ENCODE assay signal across 8 mouse cellular contexts in the genomic region with DNA sequence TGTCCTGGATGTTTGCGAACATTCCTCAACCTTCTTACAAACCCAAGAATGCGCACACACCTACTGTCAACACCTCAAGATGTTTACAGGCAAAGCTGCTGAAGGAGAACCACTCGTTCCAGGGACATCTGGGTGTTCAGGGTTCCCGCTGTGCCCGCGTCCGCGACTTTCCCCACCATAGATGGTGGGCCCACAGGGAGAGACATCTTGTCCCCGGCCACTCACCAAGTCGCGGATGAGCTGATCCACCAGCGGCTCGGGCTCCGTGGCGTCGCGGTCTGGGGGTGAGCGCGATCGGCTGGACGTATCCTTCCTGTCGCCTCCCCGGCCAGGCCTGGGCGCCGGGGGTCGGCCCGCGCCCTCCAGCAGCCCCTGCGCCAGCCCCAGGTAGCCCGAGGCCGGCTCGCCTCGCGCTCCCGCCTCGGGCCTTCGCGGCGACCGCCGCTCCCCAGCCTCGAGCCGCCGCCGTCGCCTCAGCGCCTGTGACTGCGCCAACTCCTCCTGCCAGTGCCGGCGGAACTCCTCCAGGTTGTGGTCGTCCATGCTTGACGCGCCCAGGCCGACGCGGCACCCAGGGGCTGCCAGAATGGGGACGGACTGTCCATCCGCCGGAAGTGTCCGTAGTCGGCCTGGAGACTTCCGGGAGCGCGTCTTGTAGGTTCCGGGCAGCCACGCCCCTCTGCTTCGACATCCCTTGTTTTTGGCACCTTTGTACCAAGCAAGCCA. TPM values are rescaled to one million over a fixed set of nuclear protein-coding genes. Genes with fewer than 3 reads are reported as not detected.
A peak's percentile ranks its signal among the peaks of the same experiment; 100 is the strongest.
DNase-seq lines count a peak whose midpoint lies in the region; ATAC-seq and TF ChIP-seq lines count a peak whose summit lies in the region.

Gene Fbxw8, minus strand, starts transcription at position 626 of the 726 bp plus-strand sequence.

- ATAC-seq in cerebellum, adult (ENCODE audit: insufficient number of reproducible peaks, low FRiP score, low TSS enrichment) = peak; percentile 78; the same call in 1 of the 2 replicates
- ATAC-seq in forebrain, embryonic 13.5 days = peak; percentile 91
- peak; percentile 81 for ATAC-seq in liver, postnatal 0 days
- peak; percentile 91 for ATAC-seq in neural tube, embryonic 14.5 days (ENCODE audit: low read depth)

- TF ChIP-seq POLR2A in ES-Bruce4 (IDR thresholded peaks at IDR 0.05; ENCODE audit: insufficient read depth, low read length) = no peak

- H3K4me3 ChIP-seq in ES-Bruce4 (ENCODE audit: low read depth, low read length) = peak within 1 kb of the TSS; percentile 90
- peak within 1 kb of the TSS; percentile 92 for H3K4me3 ChIP-seq in forebrain, embryonic 13.5 days
- H3K4me3 ChIP-seq in liver, postnatal 0 days (ENCODE audit: low read depth, low read length) = peak within 1 kb of the TSS; percentile 95
- peak within 1 kb of the TSS; percentile 84 for H3K4me3 ChIP-seq in neural tube, embryonic 14.5 days (ENCODE audit: low read depth, low read length)

- TF ChIP-seq EP300 in ES-Bruce4 (IDR thresholded peaks at IDR 0.05; ENCODE audit: insufficient read depth, low read depth, low read length) = no peak
- no peak for TF ChIP-seq EP300 in liver, postnatal 0 days (IDR thresholded peaks at IDR 0.05; ENCODE audit: low read depth)

- no peak for TF ChIP-seq CTCF in ES-Bruce4 (IDR thresholded peaks at IDR 0.05; ENCODE audit: low read depth, low read length)
- TF ChIP-seq CTCF in liver, postnatal 0 days (IDR thresholded peaks at IDR 0.05; ENCODE audit: low read depth) = no peak

- under 1% methylated on average over 64 of the region's 67 CpGs for WGBS in forebrain, embryonic 13.5 days
- WGBS in large intestine, adult 2 months = under 1% methylated on average over 67 of the region's 67 CpGs
- WGBS in liver, postnatal 0 days (ENCODE audit: insufficient replicate concordance) = under 1% methylated on average over 50 of the region's 67 CpGs
- WGBS in neural tube, embryonic 14.5 days = under 1% methylated on average over 65 of the region's 67 CpGs

- H3K27me3 ChIP-seq in ES-Bruce4 (ENCODE audit: control insufficient read depth, insufficient read depth, low read length, poor library complexity, severe bottlenecking) = no peaks in the 10 kb centered on the region
- peaks cover 4% of the 10 kb centered on the region; the same call in 1 of the 2 replicates for H3K27me3 ChIP-seq in forebrain, embryonic 13.5 days
- no peaks in the 10 kb centered on the region for H3K27me3 ChIP-seq in liver, postnatal 0 days (ENCODE audit: insufficient read depth, low read length)
- no peaks in the 10 kb centered on the region for H3K27me3 ChIP-seq in neural tube, embryonic 14.5 days (ENCODE audit: control insufficient read depth, insufficient read depth, low read length)

- no peaks in the 10 kb centered on the region for H3K4me1 ChIP-seq in ES-Bruce4 (ENCODE audit: control insufficient read depth, insufficient read depth, low read length)
- peaks cover 20% of the 10 kb centered on the region for H3K4me1 ChIP-seq in forebrain, embryonic 13.5 days
- H3K4me1 ChIP-seq in liver, postnatal 0 days (ENCODE audit: insufficient read depth) = peaks cover 7% of the 10 kb centered on the region
- peaks cover 11% of the 10 kb centered on the region for H3K4me1 ChIP-seq in neural tube, embryonic 14.5 days (ENCODE audit: control insufficient read depth, insufficient read depth, low read length)

- H3K4me2 ChIP-seq in forebrain, embryonic 13.5 days = peak within 1 kb of the TSS; percentile 76
- peak within 1 kb of the TSS; percentile 93 for H3K4me2 ChIP-seq in liver, postnatal 0 days (ENCODE audit: low read depth, low read length)
- peak within 1 kb of the TSS; percentile 79 for H3K4me2 ChIP-seq in neural tube, embryonic 14.5 days (ENCODE audit: low read depth, low read length)

- peak within 1 kb of the TSS; percentile 73 for H3K9ac ChIP-seq in ES-Bruce4 (ENCODE audit: low read depth, poor library complexity, severe bottlenecking)
- H3K9ac ChIP-seq in forebrain, embryonic 13.5 days = peak within 1 kb of the TSS; percentile 93
- H3K9ac ChIP-seq in liver, postnatal 0 days (replicated peaks) = peak within 1 kb of the TSS; percentile 96
- H3K9ac ChIP-seq in neural tube, embryonic 14.5 days (replicated peaks; ENCODE audit: low read depth, low read length) = peak within 1 kb of the TSS; percentile 88

- DNase-seq in heart, postnatal 10 days = peak; percentile 89 to 94
- peak; percentile 35 for DNase-seq in large intestine, adult 2 months (ENCODE audit: low read depth, low spot score)
- DNase-seq in liver, postnatal 0 days = peak; percentile 90
- DNase-seq in testis, postnatal 10 days (ENCODE audit: low spot score) = peak; percentile 93

- H3K27ac ChIP-seq in ES-Bruce4 (ENCODE audit: insufficient read depth, low read length) = no peak within 1 kb of the TSS
- no peak within 1 kb of the TSS for H3K27ac ChIP-seq in forebrain, embryonic 13.5 days
- peak within 1 kb of the TSS; percentile 39 for H3K27ac ChIP-seq in liver, postnatal 0 days (ENCODE audit: low read depth)
- H3K27ac ChIP-seq in neural tube, embryonic 14.5 days (ENCODE audit: low read depth, low read length) = 0 out of 2 replicates have a peak within 1 kb of the TSS, but pooled peaks have one; percentile 44

- no peaks in the 10 kb centered on the region for H3K36me3 ChIP-seq in ES-Bruce4 (ENCODE audit: control insufficient read depth, insufficient read depth, low read length, poor library complexity, severe bottlenecking)
- H3K36me3 ChIP-seq in forebrain, embryonic 13.5 days (ENCODE audit: poor library complexity, severe bottlenecking) = peaks cover 9% of the 10 kb centered on the region
- H3K36me3 ChIP-seq in liver, postnatal 0 days (replicated peaks; ENCODE audit: insufficient read depth, low read length) = no peaks in the 10 kb centered on the region
- no peaks in the 10 kb centered on the region for H3K36me3 ChIP-seq in neural tube, embryonic 14.5 days (ENCODE audit: control insufficient read depth, insufficient read depth, low read length)

- H3K9me3 ChIP-seq in ES-Bruce4 (replicated peaks; ENCODE audit: control insufficient read depth, insufficient read depth, low read length, poor library complexity, severe bottlenecking) = no peaks in the 10 kb centered on the region
- H3K9me3 ChIP-seq in forebrain, embryonic 13.5 days (replicated peaks) = no peaks in the 10 kb centered on the region
- H3K9me3 ChIP-seq in liver, postnatal 0 days (ENCODE audit: low read length) = no peaks in the 10 kb centered on the region
- no peaks in the 10 kb centered on the region for H3K9me3 ChIP-seq in neural tube, embryonic 14.5 days (ENCODE audit: control insufficient read depth, low read length)

- intact Hi-C loops in heart, postnatal 10 days (cut with DNase I) = no loop called here

RNA-seq across cellular contexts. Expression of gene Fbxw8, which starts in this region (rescaled TPM):
- 36.3 and 37.1 TPM in 2 replicates for polyA plus RNA-seq in ES-Bruce4 (2011; ENCODE audit: insufficient read depth, insufficient read length, low read depth, missing spikeins)
- 23.5 and 24.6 TPM in 2 replicates for polyA plus RNA-seq in forebrain, embryonic 13.5 days (2015; fragmentation: Nextera tagmentation; extraction: Ambion mirVana)
- 10 to 100 TPM; 50.1 to 58.1 TPM for total RNA-seq in heart, postnatal 10 days (2021)
- 29.4 and 32.7 TPM in 2 replicates for polyA plus RNA-seq in large intestine, adult 2 months (2012; rRNA removed)
- polyA plus RNA-seq in liver, postnatal 0 days (2015; fragmentation: Nextera tagmentation; extraction: Ambion mirVana) = 6.3 and 7.1 TPM in 2 replicates
- 16.5 and 20.4 TPM in 2 replicates for polyA plus RNA-seq in neural tube, embryonic 14.5 days (2014; fragmentation: Nextera tagmentation; extraction: Ambion mirVana)

Comparison
In these comparisons a context has a peak if more than half of its experiments do, and no peak if none do; other contexts are left out.
1. H3K27ac ChIP-seq: peak in liver, postnatal 0 days (single experiment) and neural tube, embryonic 14.5 days (single experiment); none in ES-Bruce4 (single experiment) and forebrain, embryonic 13.5 days (single experiment).
2. DNase-seq: peak in every context shown above with its lines; median percentile 93 in testis, postnatal 10 days; 92 in heart, postnatal 10 days; 90 in liver, postnatal 0 days; 35 in large intestine, adult 2 months.
3. Peak in every context shown above with its lines, with median percentiles within 50 percentile points of each other: H3K4me3 ChIP-seq, H3K9ac ChIP-seq, ATAC-seq and H3K4me2 ChIP-seq.